Mouse (Mus musculus) midbrain, embryonic 11.5 days (tissue): Measurements from ENCODE around the gene 1700017B05Rik. TPM values are rescaled to one million over a fixed set of nuclear protein-coding genes. Genes with fewer than 3 reads are reported as not detected.

ENCODE experiments used
- ATAC-seq: fragments of 200-750 bp; cut with Nextera tagmentation; 2 replicates; pipeline ENCODE4 v1.8.0; 2017; ENCODE audit warnings: moderate TSS enrichment, moderate library complexity; ENCODE audit not compliant: low FRiP score
- DNase-seq: peaks from one replicate; pipeline ENCODE4 v3.0.0; 2015; ENCODE audit warnings: low spot score; ENCODE audit errors: missing footprints
- H3K27ac ChIP-seq: fragments of 300-500 bp; sonication (generic); 2 replicates; pipeline ENCODE4 v1.5.1; 2014; ENCODE audit warnings: low read depth, low read length
- H3K27me3 ChIP-seq: fragments of 300-500 bp; sonication (generic); 2 replicates; pipeline ENCODE4 v1.6.1; 2014; ENCODE audit warnings: mild to moderate bottlenecking, low read length, moderate library complexity, mixed read lengths; ENCODE audit not compliant: control insufficient read depth, insufficient read depth
- H3K36me3 ChIP-seq: fragments of 300-500 bp; sonication (generic); 2 replicates; pipeline ENCODE4 v1.6.1; 2014; ENCODE audit warnings: mild to moderate bottlenecking, low read length, moderate library complexity, mixed read lengths; ENCODE audit not compliant: control insufficient read depth, insufficient read depth
- H3K4me1 ChIP-seq: fragments of 300-500 bp; sonication (generic); 2 replicates; pipeline ENCODE4 v1.6.1; 2014; ENCODE audit warnings: low read length; ENCODE audit not compliant: control insufficient read depth, insufficient read depth
- H3K4me2 ChIP-seq: fragments of 300-500 bp; sonication (generic); 2 replicates; pipeline ENCODE4 v1.6.1; 2014; ENCODE audit warnings: mild to moderate bottlenecking, moderate library complexity
- H3K4me3 ChIP-seq: fragments of 300-500 bp; sonication (generic); 2 replicates; pipeline ENCODE4 v1.5.1; 2014; ENCODE audit warnings: low read depth, low read length
- H3K9ac ChIP-seq: fragments of 300-500 bp; sonication (generic); 2 replicates; pipeline ENCODE4 v1.6.1; 2014; ENCODE audit warnings: low read length
- H3K9me3 ChIP-seq: fragments of 300-500 bp; sonication (generic); 2 replicates; pipeline ENCODE4 v1.6.1; 2016; ENCODE audit warnings: low read length; ENCODE audit not compliant: control insufficient read depth
- WGBS: fragments of 180-500 bp; shearing (Covaris S2); extraction: QIAGEN DNeasy Blood & Tissue Kit; methylation state at CpG from one replicate; pipeline ENCODE4 v1.1.7; 2014; 5-methylcytosine and 5-hydroxymethylcytosine counted together
- polyA plus RNA-seq: library from polyadenylated mRNA; unstranded; fragments of >200 nt; fragmentation: Nextera tagmentation; extraction: Ambion mirVana; gene quantifications from 2 replicates; pipeline ENCODE4 v1.2.1, GENCODE M21; 2014

The 1700017B05Rik gene
- polyA plus RNA-seq, 1 experiment from 2014 or later = 9.3 TPM

- Histone ChIP-seq H3K36me3 (peaks cover 11% of the 10 kb centered on the region), H3K4me3 (no peak overlapping the region), H3K27me3 (peaks cover 4% of the 10 kb centered on the region; the same call in 1 of the 2 replicates), H3K4me1 (peaks cover 5% of the 10 kb centered on the region; the same call in 1 of the 2 replicates), H3K27ac (no peak overlapping the region), H3K9me3 (no peaks in the 10 kb centered on the region), H3K9ac (no peak overlapping the region), H3K4me2 (no peak overlapping the region)
- DNase-seq (no peak), ATAC-seq (no peak)
- WGBS = 95% methylated on average over 20 of the region's 20 CpGs
Observed at GRCm38 (mm10) chr9:57256309-57256708, 6.1 kb downstream of the 1700017B05Rik start.

GRCm38 (mm10) chr9:57254823-57255495 lies 7.5 kb downstream of the 1700017B05Rik start:
- no peaks in the 10 kb centered on the region for H3K27me3 ChIP-seq
- 94% methylated on average over 9 of the region's 9 CpGs for WGBS
- peaks cover 11% of the 10 kb centered on the region for H3K36me3 ChIP-seq
- no peaks in the 10 kb centered on the region for H3K9me3 ChIP-seq
- ATAC-seq (no peak), DNase-seq (no peak)
- H3K4me3 ChIP-seq = no peak overlapping the region
- no peak overlapping the region for H3K4me2 ChIP-seq
- H3K27ac ChIP-seq = no peak overlapping the region
- H3K4me1 ChIP-seq = no peaks in the 10 kb centered on the region
- H3K9ac ChIP-seq = no peak overlapping the region

- Histone ChIP-seq H3K4me1 (no peaks in the 10 kb centered on the region), H3K27ac (no peak overlapping the region), H3K9me3 (no peaks in the 10 kb centered on the region), H3K4me2 (no peak overlapping the region), H3K36me3 (peaks cover 11% of the 10 kb centered on the region), H3K9ac (no peak overlapping the region), H3K4me3 (no peak overlapping the region), H3K27me3 (no peaks in the 10 kb centered on the region)
- no peak for ATAC-seq
- no peak for DNase-seq
- 81% methylated on average over 7 of the region's 7 CpGs for WGBS
Observed at GRCm38 (mm10) chr9:57254061-57254460, 8.4 kb downstream of the 1700017B05Rik start.

- Histone ChIP-seq H3K36me3 (peaks cover 8% of the 10 kb centered on the region; the same call in 1 of the 2 replicates), H3K4me3 (no peak overlapping the region)
- 93% methylated on average over 2 of the region's 2 CpGs for WGBS
Observed at GRCm38 (mm10) chr9:57251139-57251538, 11.3 kb downstream of the 1700017B05Rik start.

DNA sequence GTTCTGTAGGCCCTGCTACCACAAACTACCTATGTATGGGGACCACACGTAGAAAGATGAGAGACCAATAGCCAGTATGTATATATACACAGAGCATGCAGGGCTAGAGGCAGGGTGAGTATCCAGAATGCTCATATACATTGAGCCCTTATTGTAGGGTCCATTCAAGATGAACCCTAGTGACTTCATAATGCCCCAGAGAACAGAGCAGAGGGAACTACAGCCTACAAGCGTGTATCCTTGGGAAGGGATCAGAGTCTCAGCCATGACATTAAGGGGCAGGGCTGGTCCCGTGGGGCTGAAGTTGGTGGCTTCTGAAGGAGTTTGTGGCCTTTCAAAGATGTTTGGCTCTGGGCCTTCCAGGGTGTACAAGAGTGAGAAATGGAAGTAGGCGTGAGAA lies 12.4 kb downstream of the 1700017B05Rik start:
- ATAC-seq = no peak
- Histone ChIP-seq H3K4me3 (no peak overlapping the region), H3K9me3 (no peaks in the 10 kb centered on the region), H3K4me1 (no peaks in the 10 kb centered on the region), H3K27ac (no peak overlapping the region), H3K9ac (no peak overlapping the region), H3K27me3 (no peaks in the 10 kb centered on the region), H3K4me2 (no peak overlapping the region), H3K36me3 (peaks cover 8% of the 10 kb centered on the region; the same call in 1 of the 2 replicates)
- 89% methylated on average over 4 of the region's 4 CpGs for WGBS
- DNase-seq = no peak

More at GRCm38 (mm10) chr9:57251139-57251538, 11.3 kb downstream of the 1700017B05Rik start:
- DNase-seq (no peak), ATAC-seq (no peak)
- H3K4me1 ChIP-seq = no peaks in the 10 kb centered on the region
- no peak overlapping the region for H3K27ac ChIP-seq
- H3K27me3 ChIP-seq = no peaks in the 10 kb centered on the region
- H3K9ac ChIP-seq = no peak overlapping the region
- H3K4me2 ChIP-seq = no peak overlapping the region
- H3K9me3 ChIP-seq = no peaks in the 10 kb centered on the region

DNA sequence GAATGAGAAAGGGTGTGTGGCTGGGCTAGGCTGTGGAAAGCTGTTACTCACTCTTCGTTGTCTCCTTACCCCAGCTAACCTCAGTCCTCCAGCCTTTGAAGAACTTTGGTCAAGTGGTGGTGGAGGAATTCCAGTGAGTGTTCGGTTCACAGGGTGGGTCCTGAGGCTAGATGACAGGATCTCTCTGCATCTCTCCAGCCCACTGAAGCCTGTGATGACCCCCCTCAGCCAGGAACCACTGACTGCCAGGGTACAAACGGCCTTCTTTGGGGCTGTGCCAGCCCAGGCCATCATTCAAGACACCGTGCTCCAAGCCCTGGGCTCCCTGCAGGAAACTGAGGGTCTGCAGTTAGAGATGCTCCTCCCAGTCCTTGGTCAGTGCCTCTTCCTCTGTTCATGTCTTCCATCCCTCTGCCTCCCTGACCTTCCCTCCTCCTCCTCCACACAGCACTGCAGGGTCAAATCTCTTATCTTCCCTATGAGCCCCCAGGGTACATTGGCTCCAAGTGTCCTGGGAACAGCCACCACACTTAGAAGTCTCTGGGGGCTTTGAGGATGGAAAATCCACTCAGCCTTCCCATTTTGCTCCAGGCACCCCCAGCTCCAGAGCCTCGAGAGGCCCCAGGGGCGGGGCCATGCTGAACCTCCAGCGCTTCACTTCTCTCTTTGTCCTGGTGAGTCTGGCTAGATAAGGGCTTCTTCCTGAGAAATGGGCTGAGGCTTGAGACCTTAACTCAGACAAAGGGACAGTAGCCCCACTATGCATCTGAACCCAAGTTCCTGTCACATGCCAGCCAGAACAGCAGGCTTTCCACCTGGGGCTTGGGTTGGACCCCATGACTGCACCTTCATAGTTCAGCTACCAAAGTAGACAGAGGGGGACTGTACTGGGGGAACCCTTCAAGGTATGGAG lies 14.1 kb downstream of the 1700017B05Rik start:
- H3K4me3 ChIP-seq = no peak overlapping the region
- peaks cover 7% of the 10 kb centered on the region; the same call in 1 of the 2 replicates for H3K36me3 ChIP-seq
- no peak overlapping the region for H3K27ac ChIP-seq
- no peak overlapping the region for H3K4me2 ChIP-seq
- no peaks in the 10 kb centered on the region for H3K4me1 ChIP-seq
- no peak for ATAC-seq
- whole genome bisulfite sequencing = 82% methylated on average over 7 of the region's 7 CpGs
- no peak for DNase-seq
- H3K27me3 ChIP-seq = no peaks in the 10 kb centered on the region
- H3K9me3 ChIP-seq = no peaks in the 10 kb centered on the region
- no peak overlapping the region for H3K9ac ChIP-seq

DNA sequence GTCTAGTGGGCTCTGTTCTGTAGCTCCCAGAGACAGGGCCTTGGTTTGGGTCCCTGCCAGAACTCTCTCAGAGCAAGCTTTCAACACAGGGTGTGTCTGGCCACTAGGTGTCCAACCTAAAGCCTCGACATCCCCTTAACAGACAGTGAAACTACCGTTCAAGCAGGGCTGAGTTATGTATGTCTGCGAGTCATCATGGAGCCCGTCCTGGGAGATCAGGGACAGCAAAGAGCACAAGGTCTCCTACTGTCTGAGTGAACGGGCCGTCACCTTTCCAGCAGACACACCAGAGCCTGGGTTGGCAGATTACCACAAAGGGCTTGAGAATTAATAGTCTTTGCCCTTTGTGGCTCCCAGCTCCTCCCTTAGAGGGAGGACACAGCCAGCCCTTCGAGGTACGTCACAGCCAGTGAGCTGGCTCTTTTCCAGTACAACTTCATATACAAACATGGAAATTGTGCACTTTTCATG lies 15.2 kb downstream of the 1700017B05Rik start:
- H3K36me3 ChIP-seq = peaks cover 4% of the 10 kb centered on the region; the same call in 1 of the 2 replicates
- H3K9me3 ChIP-seq = no peaks in the 10 kb centered on the region
- H3K27me3 ChIP-seq = no peaks in the 10 kb centered on the region
- no peak overlapping the region for H3K9ac ChIP-seq
- H3K27ac ChIP-seq = no peak overlapping the region
- WGBS = 73% methylated on average over 8 of the region's 8 CpGs
- DNase-seq = no peak
- no peaks in the 10 kb centered on the region for H3K4me1 ChIP-seq
- no peak overlapping the region for H3K4me2 ChIP-seq
- H3K4me3 ChIP-seq = no peak overlapping the region
- ATAC-seq = no peak

DNA sequence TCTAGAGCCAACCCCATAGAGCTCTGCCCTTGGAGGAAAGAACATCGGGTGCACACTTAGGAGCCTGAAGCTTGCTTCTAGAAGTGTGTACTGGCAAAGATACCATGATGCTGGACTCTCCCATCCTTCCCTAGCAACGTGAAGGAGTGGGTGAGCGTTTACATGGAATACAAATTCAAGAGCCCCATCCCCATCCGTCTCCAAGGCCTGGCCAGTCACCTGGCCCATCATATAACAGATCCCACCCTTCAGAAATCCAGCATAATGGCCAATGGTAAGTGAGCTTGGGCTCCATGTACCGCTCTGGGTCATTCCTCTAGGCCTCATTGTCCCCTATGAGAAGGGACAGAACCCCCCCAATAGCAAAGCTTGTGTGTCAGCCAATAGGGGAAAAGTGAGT lies 15.9 kb downstream of the 1700017B05Rik start:
- no peak for DNase-seq
- no peak overlapping the region for H3K4me2 ChIP-seq
- H3K27ac ChIP-seq = no peak overlapping the region
- no peaks in the 10 kb centered on the region for H3K4me1 ChIP-seq
- no peaks in the 10 kb centered on the region for H3K9me3 ChIP-seq
- H3K4me3 ChIP-seq = no peak overlapping the region
- H3K9ac ChIP-seq = no peak overlapping the region
- no peaks in the 10 kb centered on the region for H3K36me3 ChIP-seq
- WGBS = 89% methylated on average over 5 of the region's 5 CpGs
- H3K27me3 ChIP-seq = no peaks in the 10 kb centered on the region
- no peak for ATAC-seq
